Mouse (Mus musculus) telencephalon, adult 2 months (tissue): ENCODE data around the gene Evi2a.

Experiments used
- DNase-seq: peaks from one replicate; pipeline ENCODE4 v3.0.0-alpha.2; 2011; ENCODE audit warnings: low read depth, low spot score

Gene Evi2a

GRCm38 (mm10) chr11:79530333-79530761, at the start of gene Evi2a, which contains the start of gene Evi2:
Gene Evi2a (minus strand): TSS chr11:79530609.
Gene Evi2 (minus strand): TSS chr11:79530589.
- peak; percentile 62 for DNase-seq

- DNase-seq: no peak
Measured at GRCm38 (mm10) chr11:79577741-79578140, 47.3 kb upstream of the Evi2a start.

GRCm38 (mm10) chr11:79575383-79576073, 45.1 kb upstream of the Evi2a start:
- DNase-seq: no peak

GRCm38 (mm10) chr11:79573836-79574235, 43.4 kb upstream of the Evi2a start:
- DNase-seq: no peak

DNA sequence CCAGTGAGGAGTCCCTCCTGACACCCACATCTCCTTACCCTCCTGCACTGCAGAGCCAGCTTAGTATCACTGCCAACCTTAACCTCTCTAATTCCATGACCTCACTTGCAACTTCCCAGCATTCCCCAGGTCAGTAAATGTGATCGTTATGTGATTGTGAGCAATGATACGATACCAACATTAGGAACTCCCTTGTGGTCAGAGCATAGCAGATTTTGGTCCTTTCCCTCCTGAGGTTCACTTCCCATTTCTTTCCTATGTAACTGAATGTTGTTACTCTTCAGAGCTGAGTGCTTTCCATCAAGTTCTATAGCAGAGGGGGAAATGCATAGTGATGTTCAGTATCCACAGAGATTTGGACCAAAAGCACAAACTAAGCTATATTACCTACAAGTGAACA, 39.9 kb upstream of the Evi2a start:
- DNase-seq: no peak

DNA sequence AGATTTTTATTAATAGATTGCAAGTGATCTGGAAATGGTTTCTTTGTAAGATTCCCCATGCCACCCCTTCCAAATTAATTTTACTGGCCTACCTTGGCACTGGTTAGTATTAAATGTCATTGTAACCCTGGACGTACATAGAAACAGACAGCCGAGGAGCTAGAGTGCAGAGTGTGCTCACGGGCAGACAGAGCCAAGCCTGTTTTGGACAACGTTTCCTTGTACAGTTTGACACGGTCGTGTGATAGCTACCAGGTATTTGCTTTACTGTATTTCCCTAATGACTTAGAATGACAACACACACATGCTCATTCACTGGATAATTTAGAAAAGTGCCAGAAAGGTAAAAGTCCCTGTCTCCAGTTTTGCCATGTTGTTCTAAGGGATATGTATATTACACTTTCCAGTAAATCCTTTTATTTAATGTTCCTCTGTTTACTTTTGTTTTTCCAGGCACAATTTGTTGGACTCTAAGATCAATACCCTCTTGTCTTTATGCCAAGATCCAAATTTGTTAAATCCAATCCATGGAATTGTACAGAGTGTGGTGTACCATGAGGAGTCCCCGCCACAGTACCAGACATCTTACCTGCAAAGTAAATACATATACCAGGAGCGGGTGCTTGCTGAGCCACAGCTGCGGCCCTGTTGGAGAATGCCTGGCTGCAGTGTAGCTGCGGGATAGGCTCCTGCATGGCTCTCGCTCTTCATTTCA, 37.9 kb upstream of the Evi2a start:
- no peak for DNase-seq

DNA sequence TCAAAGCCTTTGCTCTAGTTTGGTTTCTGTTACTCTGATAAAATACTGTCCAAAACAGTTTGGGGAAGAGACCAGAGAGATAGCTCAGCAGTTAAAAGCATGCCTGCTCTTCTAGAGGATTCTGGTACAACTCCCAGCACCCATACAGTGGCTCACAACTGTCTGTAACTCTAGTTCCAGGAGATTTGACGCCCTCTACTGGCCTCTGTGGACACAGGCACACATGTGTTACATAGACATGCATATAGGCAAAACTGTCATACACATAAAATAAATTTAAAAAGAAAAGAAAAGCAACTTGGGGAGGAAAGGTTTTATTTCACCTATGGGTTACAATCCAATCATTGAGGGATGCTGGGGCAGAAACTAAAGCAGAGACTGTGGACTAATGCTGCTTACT, 36.5 kb upstream of the Evi2a start:
- no peak for DNase-seq

DNA sequence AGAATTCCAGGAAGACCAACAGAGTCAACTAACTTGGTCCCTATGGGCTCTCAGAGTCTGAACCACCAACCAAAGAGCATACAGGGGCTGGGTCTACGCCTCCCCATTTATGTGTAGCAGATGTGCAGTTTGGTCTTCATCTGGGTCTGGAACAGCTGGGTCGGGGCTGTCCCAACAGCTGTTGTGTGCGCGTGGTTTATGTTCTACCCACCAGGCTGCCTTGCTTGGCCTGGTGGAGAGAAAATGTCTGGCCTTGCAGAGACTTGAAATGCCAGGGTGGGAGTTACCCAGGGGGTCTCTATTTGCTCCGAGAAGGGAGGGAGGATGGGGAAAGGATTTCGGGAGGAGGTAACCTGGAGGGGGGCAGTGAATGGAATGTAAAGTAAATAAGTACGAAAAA, 33.1 kb upstream of the Evi2a start:
- no peak for DNase-seq

GRCm38 (mm10) chr11:79560536-79560935, 30.1 kb upstream of the Evi2a start:
- no peak for DNase-seq

DNA sequence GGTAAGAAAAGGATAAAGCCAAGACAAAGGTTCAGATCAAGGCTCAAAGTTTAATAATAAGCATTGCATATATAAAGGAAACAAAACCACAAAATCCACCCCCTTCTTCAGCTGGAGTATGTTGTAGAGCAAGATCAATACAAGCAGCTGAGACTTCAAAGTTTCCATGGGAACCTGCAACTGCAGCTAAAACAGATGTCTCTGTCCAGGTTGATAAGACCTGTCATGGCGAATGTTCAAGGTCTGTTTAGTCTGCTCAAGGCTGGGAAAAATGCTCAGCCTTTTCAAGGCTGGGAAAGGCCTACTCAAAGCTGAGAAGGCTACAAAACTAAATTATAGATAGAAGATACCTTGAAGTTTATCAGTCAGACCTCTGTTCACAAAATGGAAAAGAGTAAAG, 22.2 kb upstream of the Evi2a start:
- no peak for DNase-seq

- DNase-seq: no peak
Measured at GRCm38 (mm10) chr11:79536293-79536692, 5.9 kb upstream of the Evi2a start.

DNA sequence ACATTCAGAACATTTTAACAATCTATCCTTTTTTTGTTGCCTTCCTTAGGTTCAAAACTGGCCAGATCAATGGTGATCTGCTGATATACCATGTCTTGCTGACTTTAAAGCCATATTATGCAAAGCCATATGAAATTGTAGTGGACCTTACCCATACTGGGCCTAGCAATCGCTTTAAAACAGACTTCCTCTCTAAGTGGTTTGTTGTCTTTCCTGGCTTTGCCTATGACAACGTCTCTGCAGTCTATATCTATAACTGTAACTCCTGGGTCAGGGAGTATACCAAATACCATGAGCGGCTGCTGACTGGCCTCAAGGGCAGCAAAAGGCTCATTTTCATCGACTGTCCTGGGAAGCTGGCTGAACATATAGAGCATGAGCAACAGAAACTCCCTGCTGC, 5.1 kb upstream of the Evi2a start:
- no peak for DNase-seq

- no peak for DNase-seq
Measured at GRCm38 (mm10) chr11:79533950-79534690, 3.7 kb upstream of the Evi2a start.

- DNase-seq: no peak
Measured at GRCm38 (mm10) chr11:79533311-79533710, 2.9 kb upstream of the Evi2a start.

DNA sequence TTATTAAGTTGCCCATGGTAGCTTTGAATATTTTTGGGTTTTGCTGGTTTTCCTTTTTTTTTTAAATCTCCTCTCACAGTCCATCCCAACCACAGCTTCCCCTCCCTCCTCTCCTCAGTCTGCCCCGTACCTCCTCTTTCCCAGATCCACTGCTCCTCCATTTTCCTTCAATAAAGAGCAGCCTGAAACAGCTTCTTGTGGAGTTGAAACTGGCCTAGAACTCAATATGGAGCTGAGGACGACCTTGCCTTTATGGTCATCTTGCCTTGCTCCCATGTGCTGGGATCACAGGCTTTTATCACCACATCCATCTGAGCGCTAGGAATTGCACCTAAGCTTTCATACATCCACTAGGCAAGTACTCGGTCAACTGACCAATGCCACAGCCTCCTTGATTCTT, 1.1 kb upstream of the Evi2a start:
- no peak for DNase-seq

DNA sequence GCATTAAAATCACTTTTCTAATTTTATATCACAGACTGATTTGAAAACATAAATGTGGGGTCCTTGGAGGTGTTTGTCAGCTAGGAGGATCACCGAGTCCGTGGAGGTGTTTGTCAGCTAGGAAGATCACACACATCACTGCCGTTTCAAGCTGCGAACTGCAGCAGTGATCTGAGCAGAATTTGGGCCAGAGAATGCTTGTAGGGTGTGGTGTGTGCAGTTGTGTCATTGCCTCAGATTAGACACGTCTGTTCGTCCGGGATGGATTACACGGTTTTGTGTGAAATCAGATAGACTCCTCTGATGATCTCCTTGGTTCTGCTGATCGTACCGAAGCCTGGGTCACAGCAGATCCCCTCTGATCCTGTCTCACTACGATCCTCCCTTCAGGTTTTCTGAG, 365 bp upstream of the Evi2a start:
- DNase-seq: no peak

DNA sequence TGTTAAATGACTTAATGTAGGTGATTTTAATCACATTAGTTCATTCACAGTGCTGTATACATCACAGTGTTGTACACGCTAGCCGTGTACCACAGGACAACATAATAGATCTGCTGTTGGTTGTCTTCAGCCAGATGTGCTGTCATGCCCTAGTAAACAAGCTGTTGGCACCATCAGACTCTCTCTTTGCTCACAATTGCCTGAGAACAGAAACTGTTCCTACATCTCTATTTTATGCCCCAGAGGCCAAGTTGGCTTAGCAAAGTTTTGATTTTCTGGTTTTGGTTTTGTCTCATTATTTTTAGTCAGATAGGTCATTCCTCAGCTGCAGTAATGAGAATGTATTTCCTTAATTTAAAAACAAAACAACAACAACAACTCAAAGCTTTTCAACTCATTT, 673 bp downstream of the Evi2a start:
- no peak for DNase-seq

GRCm38 (mm10) chr11:79529226-79529625, 1.2 kb downstream of the Evi2a start:
- DNase-seq: no peak

GRCm38 (mm10) chr11:79528601-79529000, 1.8 kb downstream of the Evi2a start:
- DNase-seq: no peak

- no peak for DNase-seq
Measured at GRCm38 (mm10) chr11:79527739-79528384, 2.5 kb downstream of the Evi2a start.

DNA sequence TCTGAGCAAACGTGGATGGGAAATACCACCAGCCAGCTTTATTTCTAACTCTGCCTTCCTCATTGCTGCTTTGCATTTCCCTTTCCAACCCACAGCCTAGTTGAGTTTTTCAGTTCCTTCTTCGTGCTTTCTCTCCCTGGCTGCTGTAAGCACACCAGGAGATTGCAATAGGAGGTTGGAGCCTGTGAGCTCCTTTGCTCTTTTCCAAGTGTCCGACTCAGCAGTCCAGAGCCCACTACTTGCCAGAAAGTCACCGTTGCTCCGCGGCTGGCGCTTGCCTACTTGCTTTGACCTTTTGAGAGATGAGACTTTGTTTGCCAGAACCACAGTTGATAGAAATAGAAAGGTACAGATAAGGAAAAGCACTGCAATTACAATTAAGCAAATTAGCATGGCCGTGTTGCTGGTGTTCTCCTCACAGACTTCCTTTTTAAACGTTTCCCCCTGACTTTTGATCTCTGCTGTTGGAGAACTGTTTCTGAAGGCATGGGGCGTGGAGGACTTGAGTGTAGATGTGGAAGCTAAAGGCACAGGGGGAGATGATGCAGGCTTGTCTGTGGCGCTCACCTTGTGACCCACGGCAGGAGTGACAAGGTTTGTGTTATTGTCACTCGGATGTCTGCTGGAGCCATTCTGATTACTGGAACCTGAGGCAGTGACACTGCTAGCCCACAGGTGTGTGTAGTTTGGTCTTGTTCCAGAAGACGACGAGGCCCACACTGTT, 3.2 kb downstream of the Evi2a start:
- DNase-seq: no peak
